Mouse (Mus musculus): ENCODE data around the gene Caprin1.

- no peak for TF ChIP-seq POLR2A (IDR thresholded peaks at IDR 0.05; ENCODE audit: extremely low read depth, insufficient read depth, low read length)
- peak; percentile 20; the same call in 1 of the 2 replicates for TF ChIP-seq CTCF (IDR thresholded peaks at IDR 0.05; ENCODE audit: low read depth, low read length)
These were observed 25.1 kb upstream of the Caprin1 start for GRCm38 (mm10) chr2:103822560-103822959.
